Mouse (Mus musculus) forebrain, embryonic 12.5 days (tissue): ENCODE measurements around the gene Gm1043. TPM values are rescaled to one million over a fixed set of nuclear protein-coding genes. Genes with fewer than 3 reads are reported as not detected.

Experiments
- ATAC-seq: fragments of 200-750 bp; cut with Nextera tagmentation; 2 replicates; pipeline ENCODE4 v1.8.0; 2017; ENCODE audit warnings: moderate TSS enrichment; ENCODE audit not compliant: low FRiP score
- H3K27ac ChIP-seq: fragments of 300-500 bp; sonication (generic); 2 replicates; pipeline ENCODE4 v1.5.1; 2016; ENCODE audit warnings: mild to moderate bottlenecking
- H3K27me3 ChIP-seq: fragments of 300-500 bp; sonication (generic); 2 replicates; pipeline ENCODE4 v1.6.1; 2016; ENCODE audit warnings: mild to moderate bottlenecking
- H3K36me3 ChIP-seq: fragments of 300-500 bp; sonication (generic); replicated peaks from 2 replicates; pipeline ENCODE4 v1.6.1; 2016; ENCODE audit warnings: mild to moderate bottlenecking
- H3K4me1 ChIP-seq: fragments of 300-500 bp; sonication (generic); 2 replicates; pipeline ENCODE4 v1.6.1; 2016
- H3K4me2 ChIP-seq: fragments of 300-500 bp; sonication (generic); 2 replicates; pipeline ENCODE4 v1.6.1; 2016; ENCODE audit warnings: mild to moderate bottlenecking, moderate library complexity
- H3K4me3 ChIP-seq: fragments of 300-500 bp; sonication (generic); replicated peaks from 2 replicates; pipeline ENCODE4 v1.5.1; 2016; ENCODE audit warnings: mild to moderate bottlenecking
- H3K9ac ChIP-seq: fragments of 300-500 bp; sonication (generic); 2 replicates; pipeline ENCODE4 v1.6.1; 2016; ENCODE audit warnings: mild to moderate bottlenecking
- H3K9me3 ChIP-seq: fragments of 300-500 bp; sonication (generic); 2 replicates; pipeline ENCODE4 v1.6.1; 2016
- WGBS: fragments of 180-500 bp; shearing (Covaris S2); methylation state at CpG from one replicate; pipeline ENCODE4 v1.1.7; 2016; 5-methylcytosine and 5-hydroxymethylcytosine counted together
- polyA plus RNA-seq: library from polyadenylated mRNA; unstranded; fragments of >200 nt; fragmentation: Nextera tagmentation; extraction: Ambion mirVana; gene quantifications from 2 replicates; pipeline ENCODE4 v1.2.1, GENCODE M21; 2016

The Gm1043 gene
- polyA plus RNA-seq, 1 experiment from 2014 or later: 0.29 TPM

GRCm38 (mm10) chr5:37220575-37220974, 135.4 kb downstream of the Gm1043 start:
- H3K27ac ChIP-seq: no peak overlapping the region
- H3K4me1 ChIP-seq: peaks cover 10% of the 10 kb centered on the region; the same call in 1 of the 2 replicates
- no peaks in the 10 kb centered on the region for H3K36me3 ChIP-seq
- no peak overlapping the region for H3K4me2 ChIP-seq
- 0 out of 2 replicates have a peak, but pooled peaks cover 2% of the 10 kb centered on the region for H3K27me3 ChIP-seq
- 93% methylated on average over 5 of the region's 5 CpGs for WGBS
- no peak overlapping the region for H3K9ac ChIP-seq
- no peak overlapping the region for H3K4me3 ChIP-seq
- H3K9me3 ChIP-seq: no peaks in the 10 kb centered on the region
- no peak for ATAC-seq

GRCm38 (mm10) chr5:37221563-37221962, 136.4 kb downstream of the Gm1043 start:
- Histone ChIP-seq H3K9me3 (no peaks in the 10 kb centered on the region), H3K4me1 (peaks cover 10% of the 10 kb centered on the region; the same call in 1 of the 2 replicates), H3K27me3 (0 out of 2 replicates have a peak, but pooled peaks cover 5% of the 10 kb centered on the region), H3K9ac (no peak overlapping the region), H3K27ac (no peak overlapping the region), H3K36me3 (no peaks in the 10 kb centered on the region), H3K4me3 (no peak overlapping the region), H3K4me2 (no peak overlapping the region)
- 0 out of 2 replicates have a peak, but pooled peaks have one; percentile 57 for ATAC-seq
- WGBS: 37% methylated on average over 6 of the region's 6 CpGs

- Histone ChIP-seq H3K4me3 (no peak overlapping the region), H3K4me1 (peaks cover 10% of the 10 kb centered on the region; the same call in 1 of the 2 replicates), H3K36me3 (no peaks in the 10 kb centered on the region), H3K27ac (no peak overlapping the region), H3K27me3 (0 out of 2 replicates have a peak, but pooled peaks cover 5% of the 10 kb centered on the region), H3K9ac (no peak overlapping the region), H3K9me3 (no peaks in the 10 kb centered on the region), H3K4me2 (no peak overlapping the region)
- WGBS: 55% methylated on average over 8 of the region's 8 CpGs
- no peak; the same call in 1 of the 2 replicates for ATAC-seq
These were observed 137.1 kb downstream of the Gm1043 start for GRCm38 (mm10) chr5:37222316-37222715.

GRCm38 (mm10) chr5:37225708-37226107, 140.5 kb downstream of the Gm1043 start:
- no peak for ATAC-seq
- H3K4me1 ChIP-seq: peaks cover 10% of the 10 kb centered on the region; the same call in 1 of the 2 replicates

GRCm38 (mm10) chr5:37227956-37228680, 142.9 kb downstream of the Gm1043 start:
- Histone ChIP-seq H3K4me3 (no peak overlapping the region), H3K27ac (no peak overlapping the region), H3K36me3 (no peaks in the 10 kb centered on the region), H3K4me1 (no peaks in the 10 kb centered on the region), H3K4me2 (no peak overlapping the region), H3K27me3 (peaks cover 11% of the 10 kb centered on the region; the same call in 1 of the 2 replicates), H3K9me3 (no peaks in the 10 kb centered on the region), H3K9ac (no peak overlapping the region)
- 62% methylated on average over 6 of the region's 6 CpGs for WGBS
- no peak for ATAC-seq

More at GRCm38 (mm10) chr5:37225708-37226107, 140.5 kb downstream of the Gm1043 start:
- Histone ChIP-seq H3K9me3 (no peaks in the 10 kb centered on the region), H3K4me2 (no peak overlapping the region), H3K27me3 (peaks cover 5% of the 10 kb centered on the region; the same call in 1 of the 2 replicates), H3K36me3 (no peaks in the 10 kb centered on the region), H3K4me3 (no peak overlapping the region), H3K9ac (no peak overlapping the region), H3K27ac (no peak overlapping the region)
- 100% methylated on average over 1 of the region's 1 CpGs for WGBS

- Histone ChIP-seq H3K9ac (no peak overlapping the region), H3K4me2 (no peak overlapping the region), H3K27ac (no peak overlapping the region), H3K9me3 (no peaks in the 10 kb centered on the region), H3K4me1 (no peaks in the 10 kb centered on the region), H3K27me3 (peaks cover 11% of the 10 kb centered on the region; the same call in 1 of the 2 replicates), H3K36me3 (no peaks in the 10 kb centered on the region), H3K4me3 (no peak overlapping the region)
- no peak for ATAC-seq
- WGBS: 76% methylated on average over 7 of the region's 7 CpGs
These were observed 143.7 kb downstream of the Gm1043 start for GRCm38 (mm10) chr5:37228894-37229293.

- Histone ChIP-seq H3K36me3 (no peaks in the 10 kb centered on the region), H3K4me1 (no peaks in the 10 kb centered on the region), H3K9ac (no peak overlapping the region), H3K4me3 (no peak overlapping the region), H3K27ac (no peak overlapping the region), H3K9me3 (no peaks in the 10 kb centered on the region), H3K27me3 (peaks cover 18% of the 10 kb centered on the region), H3K4me2 (no peak overlapping the region)
- WGBS: 54% methylated on average over 9 of the region's 9 CpGs
- no peak for ATAC-seq
These were observed 147.9 kb downstream of the Gm1043 start for GRCm38 (mm10) chr5:37233010-37233557.

- peaks cover 64% of the 10 kb centered on the region for H3K27me3 ChIP-seq
- H3K9ac ChIP-seq: no peak overlapping the region
- H3K9me3 ChIP-seq: no peaks in the 10 kb centered on the region
- no peak overlapping the region for H3K27ac ChIP-seq
- no peak overlapping the region for H3K4me2 ChIP-seq
- no peak overlapping the region for H3K4me3 ChIP-seq
- 36% methylated on average over 2 of the region's 2 CpGs for WGBS
- H3K4me1 ChIP-seq: peaks cover 30% of the 10 kb centered on the region
- no peaks in the 10 kb centered on the region for H3K36me3 ChIP-seq
- no peak for ATAC-seq
These were observed 153.5 kb downstream of the Gm1043 start for GRCm38 (mm10) chr5:37238654-37239053.

- Histone ChIP-seq H3K9ac (no peak overlapping the region), H3K4me2 (no peak overlapping the region), H3K36me3 (no peaks in the 10 kb centered on the region), H3K4me1 (peaks cover 49% of the 10 kb centered on the region), H3K27ac (no peak overlapping the region), H3K4me3 (no peak overlapping the region), H3K27me3 (peaks cover 71% of the 10 kb centered on the region), H3K9me3 (no peaks in the 10 kb centered on the region)
- 8% methylated on average over 5 of the region's 5 CpGs for WGBS
- ATAC-seq: no peak
These were observed 155.4 kb downstream of the Gm1043 start for GRCm38 (mm10) chr5:37240550-37240949.

- Histone ChIP-seq H3K4me2 (peak overlapping the region; percentile 72), H3K27me3 (peaks cover 71% of the 10 kb centered on the region), H3K4me3 (peak overlapping the region; percentile 76), H3K27ac (peak overlapping the region; percentile 42; the same call in 1 of the 2 replicates), H3K9me3 (no peaks in the 10 kb centered on the region), H3K9ac (0 out of 2 replicates have a peak overlapping the region, but pooled peaks have one; percentile 68), H3K36me3 (no peaks in the 10 kb centered on the region), H3K4me1 (peaks cover 50% of the 10 kb centered on the region)
- ATAC-seq: no peak; the same call in 1 of the 2 replicates
- 11% methylated on average over 9 of the region's 9 CpGs for WGBS
These were observed 156.1 kb downstream of the Gm1043 start for GRCm38 (mm10) chr5:37241224-37241623.

GRCm38 (mm10) chr5:37241651-37242151, 156.5 kb downstream of the Gm1043 start, which contains the start of gene Crmp1:
Gene Crmp1, plus strand, starts transcription at chr5:37241940.
- ATAC-seq: peak; percentile 79
- peak within 1 kb of the TSS; percentile 68 for H3K9ac ChIP-seq
- peak within 1 kb of the TSS; percentile 42; the same call in 1 of the 2 replicates for H3K27ac ChIP-seq
- peak within 1 kb of the TSS; percentile 72 for H3K4me2 ChIP-seq
- peaks cover 55% of the 10 kb centered on the region for H3K4me1 ChIP-seq
- H3K27me3 ChIP-seq: peaks cover 71% of the 10 kb centered on the region
- peak within 1 kb of the TSS; percentile 76 for H3K4me3 ChIP-seq
- under 1% methylated on average over 54 of the region's 56 CpGs for WGBS
- H3K36me3 ChIP-seq: no peaks in the 10 kb centered on the region
- no peaks in the 10 kb centered on the region for H3K9me3 ChIP-seq
